Mouse (Mus musculus): ENCODE results near the gene Klhl3. TPM values are rescaled to one million over a fixed set of nuclear protein-coding genes. Genes with fewer than 3 reads are reported as not detected.

The Klhl3 gene
- polyA plus RNA-seq, 1 experiment: not detected

DNA sequence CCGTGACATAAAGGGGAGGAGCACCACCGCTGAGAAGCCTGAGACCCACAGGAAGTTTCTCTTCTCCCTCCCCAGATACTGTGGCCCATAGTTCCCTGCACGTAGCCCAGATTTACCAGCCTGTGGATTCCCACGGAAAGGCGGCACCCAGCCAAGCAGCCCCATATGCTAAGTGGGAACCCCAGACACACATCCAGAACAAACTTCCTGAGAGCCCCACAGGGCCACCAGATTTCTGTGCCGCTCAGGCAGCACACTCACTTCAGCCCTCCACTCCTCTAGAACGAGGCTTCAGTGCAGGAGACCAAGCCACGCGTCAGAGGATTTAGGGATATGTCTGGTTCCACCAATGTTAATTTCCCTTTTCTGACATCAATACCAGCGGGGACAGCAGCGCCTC, 130.5 kb downstream of the Klhl3 start:
- no peak for TF ChIP-seq GATA1 (IDR thresholded peaks at IDR 0.05; ENCODE audit: low read length)

DNA sequence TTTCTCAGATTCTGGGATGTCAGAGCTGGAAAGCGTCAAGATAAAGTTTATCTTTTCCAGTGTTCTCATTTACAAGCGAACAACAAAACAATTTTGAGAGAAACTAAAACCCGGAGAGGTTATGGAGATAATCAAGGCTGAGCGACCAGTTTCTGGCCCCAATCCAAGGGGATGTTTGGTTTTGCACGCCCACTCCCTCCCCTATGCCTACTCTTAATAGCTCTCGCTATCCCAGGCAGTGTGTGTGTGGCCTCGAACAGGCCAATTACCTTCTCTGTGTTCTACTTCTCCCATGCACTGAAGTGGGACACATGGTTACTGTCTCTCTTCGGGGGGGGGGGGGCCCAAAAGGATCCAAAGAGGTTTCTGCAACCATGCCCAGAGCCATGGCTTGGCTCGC, 132.7 kb downstream of the Klhl3 start:
- TF ChIP-seq GATA1 (IDR thresholded peaks at IDR 0.05; ENCODE audit: low read length): no peak

DNA sequence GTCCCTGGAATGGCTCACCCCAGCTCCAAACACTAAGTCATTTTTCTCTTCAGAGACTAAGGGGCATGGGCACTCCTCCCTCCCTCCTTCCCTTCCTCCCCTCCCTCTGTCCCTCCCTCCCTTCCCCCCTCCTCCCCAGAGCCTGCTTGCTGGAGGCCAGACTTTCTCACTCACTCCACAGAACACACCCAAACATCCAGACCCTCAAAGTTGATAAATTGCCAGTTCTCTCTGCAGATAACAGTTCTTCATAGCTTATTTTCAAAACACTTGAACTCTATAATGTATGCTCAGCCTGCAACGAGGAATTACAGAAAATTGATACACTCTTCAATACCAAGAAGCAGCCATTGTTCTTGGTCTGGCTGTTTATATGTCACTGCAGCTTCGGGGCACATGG, 133.3 kb downstream of the Klhl3 start:
- TF ChIP-seq GATA1 (IDR thresholded peaks at IDR 0.05; ENCODE audit: low read length): no peak

DNA sequence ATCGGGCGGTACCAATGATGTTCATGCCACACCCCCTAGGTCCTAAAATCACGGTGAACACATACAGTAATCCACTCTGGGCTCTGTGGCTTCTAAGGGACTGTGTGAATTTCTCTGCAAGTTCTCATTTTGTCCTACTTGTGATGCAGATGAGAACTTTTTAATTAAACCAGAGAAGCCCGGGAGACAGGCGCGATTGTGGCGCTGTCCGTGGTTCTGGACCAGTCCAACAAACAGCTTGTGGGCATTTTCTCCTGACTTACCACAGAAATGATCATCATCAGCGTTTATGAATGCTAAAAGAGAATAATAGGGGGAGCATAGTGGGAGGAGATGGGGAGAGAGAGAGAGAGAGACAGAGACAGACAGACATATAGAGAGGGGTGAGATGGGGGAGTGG, 134.5 kb downstream of the Klhl3 start:
- no peak for TF ChIP-seq GATA1 (IDR thresholded peaks at IDR 0.05; ENCODE audit: low read length)

DNA sequence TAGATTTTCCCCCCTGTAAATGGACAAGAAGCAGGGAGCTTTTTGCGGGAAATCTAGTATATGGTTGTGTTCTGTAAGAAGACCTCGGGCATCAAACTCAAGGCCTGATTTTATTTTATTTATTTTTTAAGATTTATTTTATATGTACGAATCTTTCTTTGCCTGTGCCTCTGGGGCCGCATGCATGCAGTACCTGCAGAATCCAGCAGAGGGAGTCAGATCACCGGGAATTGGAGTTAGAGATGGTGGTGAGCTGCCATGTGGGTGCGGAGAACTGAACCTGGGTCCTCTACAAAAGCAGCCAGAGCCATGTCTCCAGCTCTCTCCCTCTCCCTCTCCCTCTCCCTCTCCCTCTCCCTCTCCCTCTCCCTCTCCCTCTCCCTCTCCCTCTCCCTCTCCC, 135.7 kb downstream of the Klhl3 start:
- TF ChIP-seq GATA1 (IDR thresholded peaks at IDR 0.05; ENCODE audit: low read length): no peak

DNA sequence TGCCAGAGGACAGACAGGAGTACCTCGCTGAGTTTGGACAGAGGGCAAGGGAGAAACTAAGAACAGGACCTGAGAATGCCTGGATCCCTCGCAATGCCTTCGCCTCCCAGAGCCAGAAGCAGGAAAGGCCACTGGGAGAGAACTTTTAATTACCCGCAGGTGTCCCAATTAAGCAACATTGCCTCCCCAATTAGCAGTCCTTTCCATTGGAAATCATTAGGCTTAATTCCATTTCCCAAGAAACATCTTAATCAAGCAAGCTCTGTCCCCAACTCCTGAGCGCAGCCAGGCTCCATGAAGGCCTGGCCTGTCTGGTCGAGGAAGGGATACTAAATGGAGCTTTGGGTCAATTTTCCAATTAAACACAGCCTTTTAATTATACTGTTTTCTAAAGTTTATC, 147.7 kb downstream of the Klhl3 start:
- no peak for TF ChIP-seq GATA1 (IDR thresholded peaks at IDR 0.05; ENCODE audit: low read length)

DNA sequence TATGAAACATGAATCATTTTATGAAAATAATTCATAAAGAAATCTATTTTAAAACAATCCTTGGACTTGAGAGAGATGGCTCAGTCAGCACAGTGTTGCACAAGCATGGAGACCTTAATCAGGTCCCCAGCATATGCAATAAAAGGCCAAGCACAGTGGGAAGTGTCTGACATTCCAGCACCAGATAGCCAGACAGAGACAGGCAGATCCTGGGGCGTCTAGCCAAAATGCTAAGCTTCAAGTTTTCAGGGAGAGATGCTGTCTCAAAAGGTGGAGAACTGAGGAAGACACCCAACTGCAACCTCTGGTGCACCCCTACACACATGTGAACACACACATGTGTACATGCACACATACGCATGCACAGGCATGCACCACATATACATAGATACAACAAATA, 153.1 kb downstream of the Klhl3 start:
- TF ChIP-seq GATA1 (IDR thresholded peaks at IDR 0.05; ENCODE audit: low read length): no peak

DNA sequence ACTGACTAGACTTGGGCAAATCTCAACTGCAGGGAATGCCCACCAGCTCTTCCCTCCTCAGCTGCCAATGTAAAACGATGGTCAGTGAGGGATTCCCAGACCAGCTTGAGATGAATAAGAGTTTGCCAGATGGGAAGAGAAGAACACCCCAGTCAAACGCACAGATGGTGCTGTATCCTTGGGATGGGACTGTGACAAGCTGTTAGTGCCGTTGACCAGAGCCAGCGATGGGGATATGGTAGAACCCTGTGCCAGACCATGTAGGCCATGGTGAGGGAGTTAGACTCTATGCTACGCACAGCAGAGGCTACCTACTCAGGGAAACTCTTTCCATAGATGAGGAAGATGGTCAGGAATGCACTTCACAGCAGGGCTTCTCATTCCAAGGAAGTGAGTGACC, 153.6 kb downstream of the Klhl3 start:
- TF ChIP-seq GATA1 (IDR thresholded peaks at IDR 0.05; ENCODE audit: low read length): no peak

Other genes with a start within 250 kb of the Klhl3 start
- not detected in 2 replicates for gene Spock1, start 205.3 kb downstream of the Klhl3 start, polyA plus RNA-seq (2012)
- gene Hnrnpa0, start 15.0 kb upstream of the Klhl3 start, polyA plus RNA-seq (2012): 841 and 1,032 TPM in 2 replicates
- gene Idnk, start 44.1 kb upstream of the Klhl3 start, polyA plus RNA-seq (2012): 9.6 and 15.3 TPM in 2 replicates
- gene Ubqln1, start 102.1 kb upstream of the Klhl3 start, polyA plus RNA-seq (2012): 88.9 and 94.2 TPM in 2 replicates
- not detected in 2 replicates for gene Gkap1, start 162.1 kb upstream of the Klhl3 start, polyA plus RNA-seq (2012)
- not detected in 2 replicates for gene Kif27, start 245.5 kb upstream of the Klhl3 start, polyA plus RNA-seq (2012)